Mouse (Mus musculus): ENCODE measurements around the gene Camkv.

Gene Camkv

GRCm38 (mm10) chr9:107962916-107963315, 27.4 kb downstream of the Camkv start:
- DNase-seq (ENCODE audit: low spot score in 2 of 2), result no peak

GRCm38 (mm10) chr9:107963700-107964099, 28.2 kb downstream of the Camkv start:
- DNase-seq (ENCODE audit: low spot score in 2 of 2), result peak; percentile 64

DNA sequence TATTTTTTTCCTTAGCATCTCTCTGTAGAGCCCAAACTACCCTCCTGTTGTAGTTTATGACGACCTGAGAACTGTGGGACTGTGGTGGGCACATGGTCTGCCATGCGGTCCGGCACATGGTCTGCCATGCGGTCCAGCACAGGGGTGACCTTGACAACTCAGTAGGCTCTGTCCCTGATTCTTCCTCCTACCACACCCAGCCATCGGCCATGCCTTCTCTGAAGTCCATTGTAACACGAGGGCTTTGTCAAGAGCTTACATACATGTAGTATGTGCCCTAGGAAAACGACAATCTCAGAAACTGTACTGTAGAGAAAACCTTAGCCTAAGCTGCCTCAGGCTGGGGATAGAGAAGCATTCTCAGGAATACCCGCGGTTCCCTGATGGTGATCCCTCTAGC, 29.2 kb downstream of the Camkv start:
- no peak for DNase-seq (ENCODE audit: low spot score in 2 of 2)

DNA sequence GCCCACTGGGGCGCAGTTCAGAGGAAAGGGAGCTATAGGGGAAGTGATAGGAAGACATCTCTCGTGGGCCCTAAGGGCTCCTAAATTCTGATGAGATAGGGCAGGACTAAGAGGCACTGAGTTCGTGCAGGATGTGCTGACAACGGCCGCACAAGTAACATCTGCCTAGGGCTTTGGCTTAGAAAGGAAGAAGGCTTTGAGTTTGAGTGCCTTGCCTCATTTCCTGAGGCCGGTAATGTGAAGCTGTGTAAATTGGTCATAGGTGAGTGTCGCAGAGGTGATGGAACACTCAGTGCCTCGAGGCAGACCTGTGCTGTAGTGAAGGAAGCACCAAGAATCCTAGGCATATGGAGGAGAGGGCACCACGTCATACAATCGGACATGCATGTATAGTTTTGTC, 31.2 kb downstream of the Camkv start:
- no peak for DNase-seq (ENCODE audit: low spot score in 2 of 2)

DNA sequence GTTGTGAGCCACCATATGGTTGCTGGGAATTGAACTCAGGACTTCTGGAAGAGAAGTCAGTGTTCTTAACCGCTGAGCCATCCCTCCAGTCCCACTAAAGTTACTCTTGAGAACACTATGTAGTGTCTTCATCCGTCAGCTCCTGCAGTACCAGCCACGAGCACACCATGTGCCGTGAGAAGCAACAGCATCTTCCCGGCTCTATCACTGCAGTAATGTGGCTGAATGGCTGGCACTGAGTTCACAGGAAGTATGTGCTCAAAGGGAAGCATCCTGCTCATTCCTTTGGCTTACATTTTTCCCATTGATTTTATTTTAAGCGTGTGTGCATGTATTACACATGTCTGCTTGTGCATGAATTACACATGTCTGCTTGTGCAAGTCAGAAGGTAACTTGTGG, 32.0 kb downstream of the Camkv start:
- no peak for DNase-seq (ENCODE audit: low spot score in 2 of 2)

DNA sequence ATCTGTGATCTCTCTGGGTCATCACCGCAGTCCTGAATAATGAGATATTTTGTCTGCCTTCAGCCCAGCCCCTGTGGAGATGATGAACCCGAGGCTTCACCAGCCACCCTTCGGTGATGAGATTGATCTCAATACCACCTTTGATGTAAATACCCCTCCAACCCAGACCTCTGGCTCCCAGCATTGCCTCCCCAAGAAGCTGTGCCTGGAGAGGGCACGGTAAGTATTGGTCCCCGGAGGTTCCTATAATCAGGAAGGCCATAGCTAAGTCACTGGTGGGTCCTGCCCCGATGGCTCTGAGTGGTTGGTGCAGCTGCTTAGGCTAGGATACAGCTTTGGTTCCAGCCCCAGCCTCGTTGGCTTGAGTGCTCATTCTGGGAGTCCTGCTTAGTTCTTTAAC, 33.1 kb downstream of the Camkv start:
- no peak for DNase-seq (ENCODE audit: low spot score in 2 of 2)

DNA sequence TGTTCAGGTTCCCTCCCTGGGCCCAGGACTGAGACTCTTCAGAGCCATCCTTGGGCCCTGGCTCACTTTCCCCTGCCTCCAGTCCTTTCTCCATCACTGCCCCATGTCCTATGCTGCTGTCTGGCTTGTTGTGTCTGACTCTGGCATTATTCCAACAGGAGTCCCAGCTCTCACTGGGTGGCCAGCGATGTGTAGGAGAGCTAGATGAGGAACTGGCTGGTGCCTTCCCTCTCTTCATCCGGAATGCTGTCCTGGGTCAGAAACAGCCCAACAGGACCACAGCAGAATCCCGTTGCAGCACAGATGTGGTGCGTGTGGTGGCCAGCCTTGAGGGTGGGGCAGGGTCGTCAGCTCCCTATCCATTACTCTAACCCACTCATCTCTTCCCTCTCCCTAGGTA, 34.8 kb downstream of the Camkv start:
- DNase-seq (ENCODE audit: low spot score in 2 of 2), result no peak

GRCm38 (mm10) chr9:107971690-107972541, 36.4 kb downstream of the Camkv start:
- DNase-seq (ENCODE audit: low spot score in 2 of 2), result peak; percentile 51 to 72

GRCm38 (mm10) chr9:107974491-107975171, 39.2 kb downstream of the Camkv start:
- DNase-seq (ENCODE audit: low spot score in 2 of 2), result peak; percentile 41 to 69

GRCm38 (mm10) chr9:107975399-107976386, 40.2 kb downstream of the Camkv start, which contains the start of gene Uba7:
Gene Uba7 (plus strand): TSS chr9:107975505.
- peak; percentile 69 to 79 for DNase-seq (ENCODE audit: low spot score in 2 of 2)

- DNase-seq (ENCODE audit: low spot score in 2 of 2), result no peak
Observed at GRCm38 (mm10) chr9:107978815-107979214, 43.3 kb downstream of the Camkv start.

DNA sequence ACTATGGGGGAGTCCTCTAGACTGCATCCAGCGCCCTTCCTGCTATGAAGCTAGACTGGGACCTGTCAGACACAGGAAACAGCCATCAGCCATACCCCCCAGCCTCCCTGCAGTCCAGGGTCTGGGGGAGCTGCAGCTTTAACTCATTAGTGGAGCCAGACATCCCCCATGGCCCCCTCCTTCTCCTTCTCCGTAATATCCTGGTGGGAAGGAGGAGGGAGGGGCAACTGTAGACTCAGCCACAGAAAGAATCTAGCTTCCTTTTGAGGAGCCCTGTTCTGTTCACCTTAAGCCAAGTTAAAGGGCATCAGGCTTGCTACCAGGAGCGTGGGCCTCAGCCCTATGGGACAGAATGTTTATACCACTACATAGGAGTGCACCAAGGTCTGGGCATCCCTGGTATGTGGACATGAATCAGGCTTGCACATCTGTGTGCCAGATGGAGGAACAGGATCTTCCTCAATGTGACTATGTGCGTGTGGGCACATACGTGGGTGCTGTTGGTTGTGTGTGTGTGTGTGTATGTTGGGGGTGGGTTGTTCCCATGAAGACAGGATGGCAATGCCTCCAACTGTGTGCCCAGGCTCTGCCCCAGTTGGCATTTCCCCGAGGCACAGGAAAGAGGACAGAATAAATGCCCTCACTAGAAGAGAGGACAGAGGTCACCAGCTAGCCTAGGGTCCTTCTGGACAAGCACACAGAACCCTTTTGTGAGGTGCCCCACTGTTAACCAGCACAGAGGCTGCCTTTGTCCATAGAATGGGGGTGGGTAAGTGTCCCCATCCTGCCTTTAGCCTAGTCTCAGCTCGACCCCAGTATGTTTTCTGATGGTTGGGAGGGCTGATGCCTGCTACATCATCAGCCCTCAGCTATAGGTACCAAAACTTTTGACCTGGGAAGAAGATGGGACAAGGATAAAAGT, 46.5 kb downstream of the Camkv start:
- DNase-seq (ENCODE audit: low spot score in 2 of 2), result no peak

DNA sequence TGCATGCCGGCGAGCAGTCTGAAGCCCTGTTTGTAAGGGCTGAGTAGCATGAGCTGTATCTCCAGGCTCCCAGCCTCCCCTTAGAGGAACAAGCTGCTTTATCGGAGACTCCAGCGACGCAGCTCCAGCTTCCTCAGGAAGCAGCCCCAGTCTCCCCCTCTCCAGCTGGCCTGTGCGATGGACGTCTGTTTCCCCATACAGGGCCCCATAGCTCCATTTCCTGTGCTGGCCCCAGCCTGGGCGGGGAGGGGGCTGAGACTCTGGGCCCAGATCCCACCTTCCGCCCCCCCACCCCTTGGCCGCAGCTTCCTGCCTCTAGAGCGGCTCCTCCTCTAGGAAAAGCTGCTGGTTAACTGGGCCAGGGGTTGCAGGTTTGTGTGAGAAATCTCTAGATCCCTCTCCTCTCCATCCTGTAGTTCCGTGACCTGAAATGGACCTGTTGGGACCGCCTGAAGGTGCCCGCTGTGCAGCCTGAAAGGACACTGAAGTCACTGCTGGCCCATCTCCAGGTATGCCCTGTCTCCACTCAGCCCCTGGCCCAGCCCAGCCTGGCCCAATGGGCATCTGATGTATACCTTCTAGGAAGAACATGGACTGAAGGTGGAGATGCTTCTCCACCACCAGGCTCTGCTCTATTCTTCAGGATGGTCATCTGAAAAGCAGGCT, 47.3 kb downstream of the Camkv start, which contains the start of gene Gm20661:
TSS of gene Gm20661 (plus strand) at position 378 of the 666 bp plus-strand sequence.
- peak; percentile 61 to 71 for DNase-seq (ENCODE audit: low spot score in 2 of 2)

DNA sequence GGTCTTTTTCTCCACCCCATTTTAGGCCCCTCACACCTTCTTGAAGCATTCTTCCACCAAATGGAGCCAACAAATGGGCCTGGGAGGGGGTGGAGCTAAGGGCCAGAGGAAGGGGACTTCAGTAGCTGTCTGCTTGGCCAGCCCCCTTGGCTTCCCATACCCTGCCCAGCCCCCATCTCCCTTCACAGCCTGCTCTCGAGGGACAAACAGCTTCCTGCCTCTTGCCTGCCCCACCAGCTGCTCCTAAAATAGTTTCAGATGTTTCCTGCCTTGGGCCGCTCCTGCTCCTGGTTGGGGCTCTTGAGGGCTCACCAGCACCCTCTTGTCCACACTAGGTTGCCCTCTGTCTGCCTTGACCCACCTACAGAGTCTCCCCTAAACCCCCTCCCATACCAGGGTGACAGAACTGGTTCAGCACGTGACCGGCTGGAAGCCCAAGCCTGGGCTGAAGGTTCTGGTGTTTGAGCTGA, 48.0 kb downstream of the Camkv start:
- peak; percentile 61 to 69 for DNase-seq (ENCODE audit: low spot score in 2 of 2)

DNA sequence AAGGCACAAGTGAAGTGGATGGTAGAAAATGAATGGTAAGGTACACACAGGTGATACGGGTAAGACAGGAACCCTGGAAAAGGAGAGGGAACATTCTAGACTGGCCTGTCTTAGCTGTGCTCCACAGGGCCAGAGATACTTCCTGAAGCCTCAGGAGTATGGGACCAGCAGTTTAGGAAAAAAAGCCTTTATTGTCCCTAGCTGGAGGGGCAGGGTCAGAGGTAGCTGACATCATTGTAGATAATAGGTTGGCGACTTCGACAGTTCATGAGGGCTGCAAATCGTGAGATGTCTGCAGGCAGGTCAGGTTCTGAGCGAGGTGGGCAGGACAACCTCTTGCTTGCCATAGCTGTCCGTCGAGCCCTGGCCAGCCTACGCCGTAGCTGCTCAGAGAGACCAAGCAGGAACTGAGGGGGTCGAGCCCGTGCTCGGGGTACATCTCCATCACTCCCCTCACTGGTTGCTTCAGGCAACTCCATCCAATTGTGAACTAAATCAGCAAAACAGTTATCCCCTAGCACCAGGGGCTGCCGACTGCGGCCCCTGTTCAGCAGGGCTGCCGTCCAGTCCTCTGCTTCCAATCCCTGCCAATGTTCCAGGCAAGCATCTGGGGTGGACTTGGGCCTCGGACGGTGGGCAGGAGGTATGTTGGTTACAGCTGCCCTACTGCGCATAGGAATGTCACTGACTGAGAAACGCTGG, 48.7 kb downstream of the Camkv start:
- DNase-seq (ENCODE audit: low spot score in 2 of 2), result no peak

DNA sequence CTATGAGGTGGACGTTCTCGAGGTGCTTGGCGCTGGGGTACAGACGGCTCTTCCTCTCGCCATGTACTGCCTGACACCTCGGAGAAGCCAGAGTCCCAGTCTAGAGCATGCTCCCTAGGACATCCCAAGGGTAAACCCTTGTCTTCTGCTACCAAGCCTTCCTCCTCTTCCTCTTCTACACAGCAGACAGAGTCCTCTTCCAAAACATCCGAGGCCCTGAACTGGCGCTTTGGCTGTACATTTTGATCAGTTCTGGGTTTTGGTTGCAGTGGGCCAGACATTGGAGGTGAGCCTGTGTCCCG, 49.2 kb downstream of the Camkv start:
- DNase-seq (ENCODE audit: low spot score in 2 of 2), result no peak

- peak; percentile 92 to 94 for DNase-seq (ENCODE audit: low spot score in 2 of 2)
Observed at GRCm38 (mm10) chr9:107985131-107986119, 50.0 kb downstream of the Camkv start, which contains the start of gene Inka1. Gene Inka1 (minus strand): TSS chr9:107985879.

- DNase-seq (ENCODE audit: low spot score in 2 of 2), result peak; percentile 79 to 84
Observed at GRCm38 (mm10) chr9:107986376-107986775, 50.9 kb downstream of the Camkv start.
